Mouse (Mus musculus): Measurements from ENCODE around the gene Myrf. TPM values are rescaled to one million over a fixed set of nuclear protein-coding genes. Genes with fewer than 3 reads are reported as not detected.
A peak's percentile ranks its signal among the peaks of the same experiment; 100 is the strongest.

The Myrf gene
- polyA plus RNA-seq, 1 experiment from 2014 or later = 1.7 TPM

GRCm38 (mm10) chr19:10222656-10223055, 17.9 kb downstream of the Myrf start:
- Histone ChIP-seq H3K9me3 (ENCODE audit: control insufficient read depth, low read length) (no peaks in the 10 kb centered on the region), H3K36me3 (ENCODE audit: control insufficient read depth, insufficient read depth, low read length) (no peaks in the 10 kb centered on the region), H3K4me1 (ENCODE audit: control insufficient read depth, insufficient read depth, low read length) (peaks cover 8% of the 10 kb centered on the region), H3K27me3 (ENCODE audit: control insufficient read depth, insufficient read depth, low read length) (no peaks in the 10 kb centered on the region), H3K4me2 (no peak overlapping the region), H3K9ac (ENCODE audit: low read length) (no peak overlapping the region), H3K27ac (ENCODE audit: low read depth, low read length) (no peak overlapping the region), H3K4me3 (ENCODE audit: low read depth, low read length) (no peak overlapping the region)
- WGBS = 48% methylated on average over 8 of the region's 8 CpGs
- no peak for DNase-seq (ENCODE audit: low spot score, missing footprints)
- ATAC-seq (ENCODE audit: low FRiP score) = no peak

- Histone ChIP-seq H3K36me3 (ENCODE audit: control insufficient read depth, insufficient read depth, low read length) (no peaks in the 10 kb centered on the region), H3K27ac (ENCODE audit: low read depth, low read length) (no peak overlapping the region), H3K4me1 (ENCODE audit: control insufficient read depth, insufficient read depth, low read length) (peaks cover 8% of the 10 kb centered on the region), H3K4me3 (ENCODE audit: low read depth, low read length) (no peak overlapping the region), H3K27me3 (ENCODE audit: control insufficient read depth, insufficient read depth, low read length) (no peaks in the 10 kb centered on the region), H3K9ac (ENCODE audit: low read length) (no peak overlapping the region), H3K4me2 (no peak overlapping the region), H3K9me3 (ENCODE audit: control insufficient read depth, low read length) (no peaks in the 10 kb centered on the region)
- ATAC-seq (ENCODE audit: low FRiP score) = no peak
- no peak for DNase-seq (ENCODE audit: low spot score, missing footprints)
- whole genome bisulfite sequencing = 66% methylated on average over 4 of the region's 4 CpGs
Observed at GRCm38 (mm10) chr19:10221585-10221984, 19.0 kb downstream of the Myrf start.

- H3K4me1 ChIP-seq (ENCODE audit: control insufficient read depth, insufficient read depth, low read length) = no peaks in the 10 kb centered on the region; the same call in 1 of the 2 replicates
- ATAC-seq (ENCODE audit: low FRiP score) (no peak), DNase-seq (ENCODE audit: low spot score, missing footprints) (no peak)
- H3K27ac ChIP-seq (ENCODE audit: low read depth, low read length) = no peak overlapping the region
- H3K36me3 ChIP-seq (ENCODE audit: control insufficient read depth, insufficient read depth, low read length) = no peaks in the 10 kb centered on the region
- no peak overlapping the region for H3K4me2 ChIP-seq
- no peak overlapping the region for H3K4me3 ChIP-seq (ENCODE audit: low read depth, low read length)
- H3K9ac ChIP-seq (ENCODE audit: low read length) = no peak overlapping the region
- WGBS = 79% methylated on average over 6 of the region's 6 CpGs
- H3K9me3 ChIP-seq (ENCODE audit: control insufficient read depth, low read length) = no peaks in the 10 kb centered on the region
- no peaks in the 10 kb centered on the region for H3K27me3 ChIP-seq (ENCODE audit: control insufficient read depth, insufficient read depth, low read length)
Observed at GRCm38 (mm10) chr19:10219593-10219992, 21.0 kb downstream of the Myrf start.

- Histone ChIP-seq H3K4me3 (ENCODE audit: low read depth, low read length) (no peak overlapping the region), H3K9me3 (ENCODE audit: control insufficient read depth, low read length) (no peaks in the 10 kb centered on the region), H3K4me1 (ENCODE audit: control insufficient read depth, insufficient read depth, low read length) (no peaks in the 10 kb centered on the region), H3K27me3 (ENCODE audit: control insufficient read depth, insufficient read depth, low read length) (no peaks in the 10 kb centered on the region), H3K9ac (ENCODE audit: low read length) (no peak overlapping the region), H3K4me2 (no peak overlapping the region), H3K36me3 (ENCODE audit: control insufficient read depth, insufficient read depth, low read length) (no peaks in the 10 kb centered on the region), H3K27ac (ENCODE audit: low read depth, low read length) (no peak overlapping the region)
- ATAC-seq (ENCODE audit: low FRiP score) = peak; percentile 34; the same call in 1 of the 2 replicates
- peak; percentile 94 for DNase-seq (ENCODE audit: low spot score, missing footprints)
- 53% methylated on average over 3 of the region's 3 CpGs for WGBS
Observed at GRCm38 (mm10) chr19:10219108-10219507, 21.4 kb downstream of the Myrf start.

- no peaks in the 10 kb centered on the region for H3K9me3 ChIP-seq (ENCODE audit: control insufficient read depth, low read length)
- H3K36me3 ChIP-seq (ENCODE audit: control insufficient read depth, insufficient read depth, low read length) = peaks cover 2% of the 10 kb centered on the region; the same call in 1 of the 2 replicates
- H3K27ac ChIP-seq (ENCODE audit: low read depth, low read length) = no peak overlapping the region
- H3K4me1 ChIP-seq (ENCODE audit: control insufficient read depth, insufficient read depth, low read length) = no peaks in the 10 kb centered on the region
- DNase-seq (ENCODE audit: low spot score, missing footprints) = no peak
- ATAC-seq (ENCODE audit: low FRiP score) = no peak
- H3K27me3 ChIP-seq (ENCODE audit: control insufficient read depth, insufficient read depth, low read length) = no peaks in the 10 kb centered on the region
- H3K4me2 ChIP-seq = no peak overlapping the region
- H3K4me3 ChIP-seq (ENCODE audit: low read depth, low read length) = no peak overlapping the region
- 83% methylated on average over 8 of the region's 8 CpGs for WGBS
- no peak overlapping the region for H3K9ac ChIP-seq (ENCODE audit: low read length)
Observed at GRCm38 (mm10) chr19:10216101-10216500, 24.4 kb downstream of the Myrf start.

GRCm38 (mm10) chr19:10213796-10214471, 26.6 kb downstream of the Myrf start:
- WGBS = 91% methylated on average over 10 of the region's 10 CpGs
- H3K9ac ChIP-seq (ENCODE audit: low read length) = no peak overlapping the region
- no peak for ATAC-seq (ENCODE audit: low FRiP score)

GRCm38 (mm10) chr19:10210885-10211284, 29.7 kb downstream of the Myrf start:
- whole genome bisulfite sequencing = 90% methylated on average over 4 of the region's 4 CpGs
- ATAC-seq (ENCODE audit: low FRiP score) = no peak
- Histone ChIP-seq H3K27me3 (ENCODE audit: control insufficient read depth, insufficient read depth, low read length) (no peaks in the 10 kb centered on the region), H3K36me3 (ENCODE audit: control insufficient read depth, insufficient read depth, low read length) (peaks cover 4% of the 10 kb centered on the region; the same call in 1 of the 2 replicates), H3K4me3 (ENCODE audit: low read depth, low read length) (no peak overlapping the region), H3K4me1 (ENCODE audit: control insufficient read depth, insufficient read depth, low read length) (no peaks in the 10 kb centered on the region), H3K9ac (ENCODE audit: low read length) (no peak overlapping the region), H3K27ac (ENCODE audit: low read depth, low read length) (no peak overlapping the region), H3K9me3 (ENCODE audit: control insufficient read depth, low read length) (no peaks in the 10 kb centered on the region), H3K4me2 (no peak overlapping the region)
- no peak for DNase-seq (ENCODE audit: low spot score, missing footprints)

More at GRCm38 (mm10) chr19:10213796-10214471, 26.6 kb downstream of the Myrf start:
- H3K9me3 ChIP-seq (ENCODE audit: control insufficient read depth, low read length) = no peaks in the 10 kb centered on the region
- H3K27ac ChIP-seq (ENCODE audit: low read depth, low read length) = no peak overlapping the region
- no peak for DNase-seq (ENCODE audit: low spot score, missing footprints)
- H3K4me3 ChIP-seq (ENCODE audit: low read depth, low read length) = no peak overlapping the region
- H3K4me1 ChIP-seq (ENCODE audit: control insufficient read depth, insufficient read depth, low read length) = no peaks in the 10 kb centered on the region
- no peaks in the 10 kb centered on the region for H3K27me3 ChIP-seq (ENCODE audit: control insufficient read depth, insufficient read depth, low read length)
- peaks cover 2% of the 10 kb centered on the region; the same call in 1 of the 2 replicates for H3K36me3 ChIP-seq (ENCODE audit: control insufficient read depth, insufficient read depth, low read length)
- no peak overlapping the region for H3K4me2 ChIP-seq

- Histone ChIP-seq H3K9ac (ENCODE audit: low read length) (no peak overlapping the region), H3K36me3 (ENCODE audit: control insufficient read depth, insufficient read depth, low read length) (peaks cover 4% of the 10 kb centered on the region; the same call in 1 of the 2 replicates)
- WGBS = 87% methylated on average over 3 of the region's 3 CpGs
Observed at GRCm38 (mm10) chr19:10208851-10209250, 31.7 kb downstream of the Myrf start.

GRCm38 (mm10) chr19:10205051-10205450, 35.5 kb downstream of the Myrf start:
- peaks cover 12% of the 10 kb centered on the region for H3K4me1 ChIP-seq (ENCODE audit: control insufficient read depth, insufficient read depth, low read length)
- DNase-seq (ENCODE audit: low spot score, missing footprints) (no peak), ATAC-seq (ENCODE audit: low FRiP score) (no peak)
- peaks cover 7% of the 10 kb centered on the region for H3K36me3 ChIP-seq (ENCODE audit: control insufficient read depth, insufficient read depth, low read length)
- H3K27ac ChIP-seq (ENCODE audit: low read depth, low read length) = no peak overlapping the region
- H3K4me3 ChIP-seq (ENCODE audit: low read depth, low read length) = no peak overlapping the region; the same call in 1 of the 2 replicates
- H3K9me3 ChIP-seq (ENCODE audit: control insufficient read depth, low read length) = no peaks in the 10 kb centered on the region
- peak overlapping the region; percentile 94 for H3K4me2 ChIP-seq
- 84% methylated on average over 6 of the region's 6 CpGs for WGBS
- H3K27me3 ChIP-seq (ENCODE audit: control insufficient read depth, insufficient read depth, low read length) = no peaks in the 10 kb centered on the region
- no peak overlapping the region for H3K9ac ChIP-seq (ENCODE audit: low read length)

More at GRCm38 (mm10) chr19:10208851-10209250, 31.7 kb downstream of the Myrf start:
- Histone ChIP-seq H3K27me3 (ENCODE audit: control insufficient read depth, insufficient read depth, low read length) (no peaks in the 10 kb centered on the region), H3K4me1 (ENCODE audit: control insufficient read depth, insufficient read depth, low read length) (peaks cover 3% of the 10 kb centered on the region), H3K4me3 (ENCODE audit: low read depth, low read length) (no peak overlapping the region), H3K27ac (ENCODE audit: low read depth, low read length) (no peak overlapping the region), H3K4me2 (no peak overlapping the region), H3K9me3 (ENCODE audit: control insufficient read depth, low read length) (no peaks in the 10 kb centered on the region)
- no peak for ATAC-seq (ENCODE audit: low FRiP score)
- no peak for DNase-seq (ENCODE audit: low spot score, missing footprints)
